Mouse (Mus musculus) myocyte (in vitro differentiated cells): ENCODE measurements at regions not wholly inside any gene's neighbourhood (a gene's known extent, or its start where the extent isn't known, plus 50 kb on each side); places are given as distances from the start of the nearest gene placed in this dataset.

ENCODE experiments used
- H3K27me3 ChIP-seq: one replicate; pipeline ENCODE4 v1.6.1; 2011; ENCODE audit not compliant: control insufficient read depth, insufficient read depth, insufficient read length
- H3K36me3 ChIP-seq: one replicate; pipeline ENCODE4 v1.6.1; 2011; ENCODE audit not compliant: control insufficient read depth, insufficient read depth
- H3K4me2 ChIP-seq: one replicate; pipeline ENCODE4 v1.6.1; 2011; ENCODE audit warnings: low read depth, control low read depth
- H3K4me3 ChIP-seq: one replicate; pipeline ENCODE4 v1.5.1; 2011; ENCODE audit warnings: mild to moderate bottlenecking, control low read depth, moderate library complexity
- H3K79me2 ChIP-seq: one replicate; pipeline ENCODE4 v1.6.1; 2011; ENCODE audit not compliant: control insufficient read depth, insufficient read depth
- H3ac ChIP-seq: one replicate; pipeline ENCODE4 v1.6.1; 2011; ENCODE audit not compliant: control insufficient read depth, insufficient read length
- CEBPB ChIP-seq: IDR thresholded peaks from 2 replicates; pipeline ENCODE4 v1.6.1; 2011; ENCODE audit warnings: mild to moderate bottlenecking, moderate library complexity; ENCODE audit not compliant: poor library complexity, insufficient read depth, severe bottlenecking
- E2F4 ChIP-seq: IDR thresholded peaks from one replicate; pipeline ENCODE4 v1.6.1; 2011; ENCODE audit warnings: mild to moderate bottlenecking, control low read depth, moderate library complexity; ENCODE audit not compliant: insufficient read depth
- MAX ChIP-seq: IDR thresholded peaks from one replicate; pipeline ENCODE4 v1.6.1; 2011; ENCODE audit warnings: low read depth, mild to moderate bottlenecking, control low read depth
- MYOD1 ChIP-seq, 3 experiments: IDR thresholded peaks; one replicate each; pipeline ENCODE4 v1.6.1; 2011; ENCODE audit warnings: control low read depth in 2 of 3, low read depth in 2 of 3, mild to moderate bottlenecking in 2 of 3, moderate library complexity in 1 of 3; ENCODE audit not compliant: insufficient read length in 2 of 3, control insufficient read depth in 1 of 3
- MYOG ChIP-seq, 3 experiments: IDR thresholded peaks; one replicate each; pipeline ENCODE4 v1.6.1; 2011; ENCODE audit warnings: control low read depth in 2 of 3, low read depth in 2 of 3, mild to moderate bottlenecking in 2 of 3; ENCODE audit not compliant: insufficient read length in 2 of 3, control insufficient read depth in 1 of 3, insufficient read depth in 1 of 3
- POLR2A ChIP-seq: IDR thresholded peaks from one replicate; pipeline ENCODE4 v1.6.1; 2011; ENCODE audit warnings: low read depth, mild to moderate bottlenecking, control low read depth, moderate library complexity; ENCODE audit not compliant: insufficient read length
- POLR2AphosphoS2 ChIP-seq: IDR thresholded peaks from one replicate; pipeline ENCODE4 v1.6.1; 2011; ENCODE audit warnings: low read depth, control low read depth; ENCODE audit not compliant: insufficient read length
- REST ChIP-seq: IDR thresholded peaks from one replicate; pipeline ENCODE4 v1.6.1; 2011; ENCODE audit warnings: mild to moderate bottlenecking, control low read depth, moderate library complexity; ENCODE audit not compliant: insufficient read depth, insufficient read length
- SRF ChIP-seq: IDR thresholded peaks from one replicate; pipeline ENCODE4 v1.6.1; 2011; ENCODE audit warnings: low read depth; ENCODE audit not compliant: control insufficient read depth, insufficient read length
- TCF12 ChIP-seq: IDR thresholded peaks from one replicate; pipeline ENCODE4 v1.6.1; 2011; ENCODE audit warnings: mild to moderate bottlenecking, control low read depth; ENCODE audit not compliant: poor library complexity, insufficient read depth, severe bottlenecking
- TCF3 ChIP-seq: IDR thresholded peaks from one replicate; pipeline ENCODE4 v1.6.1; 2011; ENCODE audit warnings: low read depth, control low read depth; ENCODE audit not compliant: insufficient read length
- USF1 ChIP-seq: IDR thresholded peaks from one replicate; pipeline ENCODE4 v1.6.1; 2011; ENCODE audit warnings: low read depth, mild to moderate bottlenecking, control low read depth, moderate library complexity

GRCm38 (mm10) chr9:41391591-41392320 lies 230.3 kb upstream of the Ubash3b start:
- no peaks in the 10 kb centered on the region for H3K36me3 ChIP-seq
- H3K4me3 ChIP-seq, result no peak overlapping the region
- TF ChIP-seq MYOG (IDR thresholded peaks at IDR 0.05; ENCODE audit: control insufficient read depth in 1 of 3, insufficient read depth in 1 of 3, insufficient read length in 2 of 3, low read depth in 2 of 3) (no peak), MAX (no peak), POLR2AphosphoS2 (no peak), SRF (no peak), MYOD1 (IDR thresholded peaks at IDR 0.05; ENCODE audit: control insufficient read depth in 1 of 3, insufficient read length in 2 of 3, low read depth in 2 of 3) (no peak)
- H3K79me2 ChIP-seq, result no peaks in the 10 kb centered on the region
- H3K27me3 ChIP-seq, result peaks cover 7% of the 10 kb centered on the region
- no peak overlapping the region for H3ac ChIP-seq
- no peak overlapping the region for H3K4me2 ChIP-seq

- Histone ChIP-seq H3K27me3 (no peaks in the 10 kb centered on the region), H3K4me2 (no peak overlapping the region), H3K36me3 (no peaks in the 10 kb centered on the region), H3ac (no peak overlapping the region), H3K79me2 (no peaks in the 10 kb centered on the region), H3K4me3 (no peak overlapping the region)
- TF ChIP-seq POLR2AphosphoS2 (no peak), POLR2A (no peak), SRF (no peak), E2F4 (no peak), TCF3 (no peak), MYOG (IDR thresholded peaks at IDR 0.05; ENCODE audit: control insufficient read depth in 1 of 3, insufficient read depth in 1 of 3, insufficient read length in 2 of 3, low read depth in 2 of 3) (no peak), REST (no peak), CEBPB (no peak), MYOD1 (IDR thresholded peaks at IDR 0.05; ENCODE audit: control insufficient read depth in 1 of 3, insufficient read length in 2 of 3, low read depth in 2 of 3) (no peak), MAX (no peak), USF1 (no peak), TCF12 (no peak)
Measured at GRCm38 (mm10) chr9:41379283-41379682, 217.8 kb upstream of the Ubash3b start.

- H3K36me3 ChIP-seq, result no peaks in the 10 kb centered on the region
- H3ac ChIP-seq, result no peak overlapping the region
- H3K79me2 ChIP-seq, result no peaks in the 10 kb centered on the region
- H3K27me3 ChIP-seq, result no peaks in the 10 kb centered on the region
- no peak overlapping the region for H3K4me3 ChIP-seq
- TF ChIP-seq USF1, result no peak
- TF ChIP-seq E2F4, result no peak
- TF ChIP-seq POLR2A, result no peak
- TF ChIP-seq SRF, result no peak
- no peak overlapping the region for H3K4me2 ChIP-seq
Measured at GRCm38 (mm10) chr9:41378627-41379231, 217.2 kb upstream of the Ubash3b start.

DNA sequence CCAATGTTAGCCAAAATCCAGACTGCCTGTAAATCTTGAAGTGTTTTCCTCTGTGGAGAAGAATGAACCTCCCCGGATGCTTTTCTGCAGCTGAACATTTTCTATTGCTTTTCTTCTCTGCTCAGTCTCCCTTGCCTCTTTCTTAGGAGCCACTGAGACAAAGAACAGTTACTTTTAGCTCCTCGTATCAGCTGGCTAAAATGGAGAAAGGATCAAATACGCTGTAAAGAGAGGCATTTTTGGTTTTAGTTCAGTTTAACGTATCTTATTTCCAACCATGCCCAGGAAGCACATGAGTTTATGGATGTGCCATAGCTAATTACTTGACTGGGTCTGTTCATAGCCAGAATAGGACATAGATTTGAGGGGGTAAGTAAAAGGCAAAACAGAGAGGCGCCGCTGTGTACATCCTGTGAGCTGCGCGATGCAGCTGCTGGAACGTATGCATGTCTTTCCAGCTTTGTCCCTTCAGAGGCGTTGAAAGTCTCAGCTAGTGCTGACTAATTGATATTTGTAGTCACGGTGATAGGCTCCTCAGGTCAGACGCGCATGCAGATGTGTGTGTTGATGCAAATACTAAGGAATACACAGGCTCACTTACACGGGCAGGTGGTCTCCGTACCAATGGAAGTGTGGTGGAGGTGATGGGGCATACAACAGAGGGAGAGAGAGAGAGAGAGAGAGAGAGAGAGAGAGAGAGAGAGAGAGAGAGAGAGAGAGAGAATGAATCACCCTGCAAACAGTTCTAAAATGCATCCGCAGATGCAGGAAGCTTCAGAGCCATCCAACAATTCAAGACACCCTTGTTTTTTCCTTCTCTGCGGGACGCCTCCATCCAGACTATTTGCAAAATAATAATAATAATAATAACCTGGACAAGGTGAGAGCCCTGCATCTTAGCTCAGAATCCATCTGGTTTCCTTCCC lies 216.5 kb upstream of the Ubash3b start:
- no peak overlapping the region for H3ac ChIP-seq
- TF ChIP-seq MYOG (IDR thresholded peaks at IDR 0.05; ENCODE audit: control insufficient read depth in 1 of 3, insufficient read depth in 1 of 3, insufficient read length in 2 of 3, low read depth in 2 of 3) (no peak), MAX (no peak), TCF12 (no peak), POLR2AphosphoS2 (no peak), POLR2A (no peak), REST (no peak), MYOD1 (IDR thresholded peaks at IDR 0.05; ENCODE audit: control insufficient read depth in 1 of 3, insufficient read length in 2 of 3, low read depth in 2 of 3) (no peak), TCF3 (no peak), USF1 (no peak), E2F4 (no peak), CEBPB (no peak), SRF (no peak)
- H3K79me2 ChIP-seq, result no peaks in the 10 kb centered on the region
- no peaks in the 10 kb centered on the region for H3K27me3 ChIP-seq
- H3K4me3 ChIP-seq, result no peak overlapping the region
- H3K36me3 ChIP-seq, result no peaks in the 10 kb centered on the region
- no peak overlapping the region for H3K4me2 ChIP-seq
